Mouse (Mus musculus) right cerebral cortex, postnatal 36 days (tissue): ENCODE data around the gene Lgals9.
"Not testable (repeated sequence)": the region's sequence is repeated elsewhere in the genome, so short reads cannot be mapped to it uniquely, and the experiment has no call there.

ENCODE experiments used
- DNase-seq, 2 experiments: peaks; one replicate each; pipeline ENCODE4 v3.0.0; 2022; ENCODE audit warnings: low spot score in 2 of 2, mixed read lengths in 1 of 2

The Lgals9 gene

GRCm38 (mm10) chr11:79007356-79007755 is 22.6 kb upstream of the Lgals9 start:
- not testable (repeated sequence) for DNase-seq

GRCm38 (mm10) chr11:79006417-79006816 is 21.7 kb upstream of the Lgals9 start:
- no peak for DNase-seq

- no peak for DNase-seq
These were observed 21.0 kb upstream of the Lgals9 start for GRCm38 (mm10) chr11:79005578-79006394.

GRCm38 (mm10) chr11:79003769-79004638 is 19.3 kb upstream of the Lgals9 start:
- DNase-seq, result no peak

- DNase-seq, result no peak
These were observed 18.5 kb upstream of the Lgals9 start for GRCm38 (mm10) chr11:79003053-79003768.

- DNase-seq, result no peak
These were observed 17.8 kb upstream of the Lgals9 start for GRCm38 (mm10) chr11:79002551-79002951.

GRCm38 (mm10) chr11:79001871-79002270 is 17.1 kb upstream of the Lgals9 start:
- DNase-seq, result no peak

- DNase-seq, result no peak
These were observed 14.4 kb upstream of the Lgals9 start for GRCm38 (mm10) chr11:78999118-78999517.

- not testable (repeated sequence) for DNase-seq
These were observed 6.3 kb upstream of the Lgals9 start for GRCm38 (mm10) chr11:78990875-78991543.

GRCm38 (mm10) chr11:78990096-78990495 is 5.3 kb upstream of the Lgals9 start:
- DNase-seq, result no peak

- DNase-seq, result not testable (repeated sequence)
These were observed 4.5 kb upstream of the Lgals9 start for GRCm38 (mm10) chr11:78989206-78989605.

- no peak for DNase-seq
These were observed 1.7 kb upstream of the Lgals9 start for GRCm38 (mm10) chr11:78986311-78987002.

- DNase-seq, result no peak
These were observed 759 bp upstream of the Lgals9 start for GRCm38 (mm10) chr11:78985505-78985904.

- no peak for DNase-seq
These were observed 1.2 kb downstream of the Lgals9 start for GRCm38 (mm10) chr11:78983539-78983938.

GRCm38 (mm10) chr11:78982513-78983291 is 2.0 kb downstream of the Lgals9 start:
- DNase-seq, result no peak

GRCm38 (mm10) chr11:78982042-78982441 is 2.7 kb downstream of the Lgals9 start:
- no peak for DNase-seq

- DNase-seq, result no peak
These were observed 4.6 kb downstream of the Lgals9 start for GRCm38 (mm10) chr11:78980083-78980634.

GRCm38 (mm10) chr11:78978176-78979019 is 6.3 kb downstream of the Lgals9 start:
- DNase-seq, result no peak
